Mouse (Mus musculus): ENCODE results near the gene Syngr4. TPM values are rescaled to one million over a fixed set of nuclear protein-coding genes. Genes with fewer than 3 reads are reported as not detected.
"Not testable (repeated sequence)": the region's sequence is repeated elsewhere in the genome, so short reads cannot be mapped to it uniquely, and the experiment has no call there.

Syngr4 gene
- polyA plus RNA-seq, 1 experiment from 2014 or later: 0.37 TPM

DNA sequence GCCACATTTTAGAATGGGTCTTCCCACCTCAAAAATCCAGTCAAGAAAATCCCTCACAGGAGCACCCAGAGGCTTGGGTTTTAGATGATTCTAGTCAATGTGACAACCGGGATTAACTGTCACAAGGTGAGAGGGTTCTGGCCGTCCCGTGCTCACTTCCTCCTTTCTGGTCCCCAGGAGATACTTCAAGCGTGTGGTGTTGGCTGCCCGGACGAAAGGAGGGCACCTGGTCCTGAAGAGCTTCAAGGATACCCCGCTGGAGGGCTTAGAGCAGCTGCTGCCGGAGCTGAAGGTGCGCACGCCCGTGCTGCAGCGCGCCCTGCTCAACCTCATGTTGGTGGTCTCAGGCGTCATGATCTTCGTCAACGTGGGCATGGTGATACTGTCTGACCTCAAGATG is 12.6 kb upstream of the Syngr4 start:
- no peaks in the 10 kb centered on the region for H3K4me1 ChIP-seq
- peaks cover 24% of the 10 kb centered on the region for H3K36me3 ChIP-seq
- H3K27me3 ChIP-seq (replicated peaks): no peaks in the 10 kb centered on the region
- WGBS: 96% methylated on average over 16 of the region's 16 CpGs
- H3K9ac ChIP-seq (replicated peaks): no peak overlapping the region
- H3K27ac ChIP-seq (replicated peaks): no peak overlapping the region
- no peak overlapping the region for H3K4me3 ChIP-seq (replicated peaks)
- no peak for ATAC-seq (ENCODE audit: low FRiP score)
- H3K4me2 ChIP-seq: no peak overlapping the region
- H3K9me3 ChIP-seq (replicated peaks): no peaks in the 10 kb centered on the region

DNA sequence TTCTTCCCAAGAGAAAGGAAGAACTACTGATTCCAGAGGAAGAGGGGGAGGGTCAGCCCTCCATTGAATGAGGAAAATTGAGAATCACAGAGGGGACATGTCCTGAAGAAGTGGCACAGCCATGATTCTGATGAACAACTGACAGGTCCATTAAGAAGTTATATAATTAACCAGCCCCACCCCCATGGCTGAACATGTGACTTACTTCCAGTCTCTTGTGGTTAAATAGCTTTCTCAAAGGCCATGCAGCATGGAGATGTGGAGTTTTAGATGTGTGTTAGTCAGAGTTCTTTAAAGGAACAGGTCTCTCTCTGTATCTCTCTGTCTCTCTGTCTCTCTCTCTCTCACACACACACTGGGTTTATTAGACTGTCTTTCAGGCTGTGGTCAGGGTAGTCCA is 11.9 kb upstream of the Syngr4 start:
- ATAC-seq (ENCODE audit: low FRiP score): no peak
- no peaks in the 10 kb centered on the region for H3K4me1 ChIP-seq
- H3K27ac ChIP-seq (replicated peaks): no peak overlapping the region
- peaks cover 24% of the 10 kb centered on the region for H3K36me3 ChIP-seq
- no peak overlapping the region for H3K4me2 ChIP-seq
- no peaks in the 10 kb centered on the region for H3K9me3 ChIP-seq (replicated peaks)
- no peak overlapping the region for H3K9ac ChIP-seq (replicated peaks)
- H3K4me3 ChIP-seq (replicated peaks): no peak overlapping the region
- H3K27me3 ChIP-seq (replicated peaks): no peaks in the 10 kb centered on the region

DNA sequence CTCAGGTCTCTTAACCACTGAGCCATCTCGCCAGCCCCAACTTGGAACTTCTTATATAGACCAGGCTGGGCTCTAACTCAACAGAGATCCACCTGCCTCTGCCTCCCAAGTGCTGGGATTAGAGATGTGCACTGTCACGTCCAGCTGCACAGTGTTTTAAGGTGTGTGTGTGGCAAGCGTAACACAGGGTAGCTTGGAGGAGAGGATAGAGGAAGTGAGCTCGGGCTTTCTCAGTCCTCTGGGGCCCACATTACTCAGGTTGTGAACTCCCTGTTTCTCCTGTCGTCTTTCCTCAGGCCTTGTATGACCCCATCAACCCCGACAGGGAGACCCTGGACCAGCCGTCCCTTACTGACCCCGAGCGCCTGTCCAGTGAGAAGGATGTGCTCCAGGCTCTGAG is 10.1 kb upstream of the Syngr4 start:
- Histone ChIP-seq H3K27ac (replicated peaks) (no peak overlapping the region), H3K4me1 (no peaks in the 10 kb centered on the region), H3K4me2 (no peak overlapping the region), H3K9me3 (replicated peaks) (no peaks in the 10 kb centered on the region), H3K9ac (replicated peaks) (no peak overlapping the region), H3K36me3 (peaks cover 24% of the 10 kb centered on the region), H3K4me3 (replicated peaks) (no peak overlapping the region), H3K27me3 (replicated peaks) (no peaks in the 10 kb centered on the region)
- ATAC-seq (ENCODE audit: low FRiP score): no peak
- WGBS: 92% methylated on average over 9 of the region's 9 CpGs

DNA sequence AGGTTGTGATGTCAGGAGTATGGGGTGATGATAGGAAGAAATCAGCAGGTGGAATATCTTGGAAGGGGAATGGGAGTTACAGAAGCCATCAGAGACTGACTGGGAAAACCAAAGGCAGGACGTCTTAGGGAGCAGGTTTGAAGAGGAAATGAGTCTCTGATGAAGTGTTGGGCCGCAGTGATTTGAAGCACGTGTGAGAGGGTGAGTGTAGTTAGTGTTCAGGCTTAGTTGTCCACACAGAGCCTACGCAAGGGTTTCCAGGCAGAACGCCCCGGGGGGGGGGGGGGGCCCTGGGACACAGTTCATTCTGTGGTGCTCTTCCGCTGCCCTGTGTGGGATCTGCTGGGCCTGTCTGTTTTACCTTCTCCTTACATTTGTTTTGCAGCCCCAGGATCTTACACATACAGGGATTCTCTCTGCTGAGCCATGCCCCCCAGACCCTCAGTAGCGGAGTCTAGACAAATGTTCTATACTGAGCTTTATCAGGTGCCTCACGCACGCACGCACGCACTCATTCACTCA is 6.0 kb upstream of the Syngr4 start:
- WGBS: 82% methylated on average over 12 of the region's 12 CpGs
- no peak for ATAC-seq (ENCODE audit: low FRiP score)

DNA sequence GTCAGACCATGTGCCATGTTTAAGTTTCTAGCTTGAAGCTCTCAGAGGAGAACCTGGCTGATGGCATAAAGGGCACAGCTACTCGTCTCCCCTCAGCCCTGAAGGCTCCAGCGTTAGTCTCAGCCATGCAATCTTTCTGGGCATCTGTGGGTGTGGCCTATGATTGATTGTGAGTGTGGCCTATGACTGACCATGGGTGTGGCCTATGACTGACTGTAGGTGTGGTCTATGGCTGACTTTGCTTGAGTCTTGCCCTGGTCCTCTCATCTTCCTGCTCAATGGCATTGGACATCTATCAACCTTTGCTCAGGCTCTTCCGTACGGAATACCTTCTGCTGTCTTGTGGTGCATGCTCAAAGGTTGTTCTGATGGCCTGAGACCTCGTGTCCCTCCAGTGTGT is 5.0 kb upstream of the Syngr4 start:
- H3K4me3 ChIP-seq (replicated peaks): no peak overlapping the region
- no peak overlapping the region for H3K4me2 ChIP-seq
- H3K36me3 ChIP-seq: no peaks in the 10 kb centered on the region
- no peaks in the 10 kb centered on the region for H3K27me3 ChIP-seq (replicated peaks)
- no peak overlapping the region for H3K9ac ChIP-seq (replicated peaks)
- peaks cover 11% of the 10 kb centered on the region for H3K4me1 ChIP-seq
- no peak for ATAC-seq (ENCODE audit: low FRiP score)
- H3K9me3 ChIP-seq (replicated peaks): no peaks in the 10 kb centered on the region
- 57% methylated on average over 5 of the region's 5 CpGs for WGBS
- H3K27ac ChIP-seq (replicated peaks): no peak overlapping the region

More for the DNA sequence above, 6.0 kb upstream of the Syngr4 start:
- H3K27ac ChIP-seq (replicated peaks): no peak overlapping the region
- no peak overlapping the region for H3K4me3 ChIP-seq (replicated peaks)
- H3K9me3 ChIP-seq (replicated peaks): no peaks in the 10 kb centered on the region
- H3K27me3 ChIP-seq (replicated peaks): no peaks in the 10 kb centered on the region
- peaks cover 8% of the 10 kb centered on the region for H3K4me1 ChIP-seq
- no peak overlapping the region for H3K9ac ChIP-seq (replicated peaks)
- H3K4me2 ChIP-seq: no peak overlapping the region
- 0 out of 2 replicates have a peak, but pooled peaks cover 4% of the 10 kb centered on the region for H3K36me3 ChIP-seq

DNA sequence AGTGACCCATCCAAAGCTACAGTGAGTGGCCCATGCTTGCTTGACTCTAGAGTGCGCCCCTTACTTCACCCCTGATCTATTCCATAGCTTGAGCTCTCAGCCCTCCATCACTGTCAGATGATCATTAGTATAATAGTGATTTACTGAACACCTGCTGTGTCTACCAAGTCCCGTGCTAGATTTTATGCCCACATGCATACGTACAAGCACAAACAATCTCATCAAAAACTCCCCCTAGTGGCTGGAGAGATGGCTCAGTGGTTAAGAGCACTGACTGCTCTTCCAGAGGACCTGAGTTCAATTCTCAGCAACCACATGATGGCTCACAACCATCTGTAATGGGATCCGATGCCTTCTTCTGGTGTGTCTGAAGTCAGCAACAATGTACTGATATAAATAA is 1.6 kb upstream of the Syngr4 start:
- not testable (repeated sequence) for H3K27ac ChIP-seq (replicated peaks)
- H3K4me3 ChIP-seq (replicated peaks): peak overlapping the region; percentile 56; the same call in 1 of the 2 replicates
- 47% methylated on average over 4 of the region's 4 CpGs for WGBS

DNA sequence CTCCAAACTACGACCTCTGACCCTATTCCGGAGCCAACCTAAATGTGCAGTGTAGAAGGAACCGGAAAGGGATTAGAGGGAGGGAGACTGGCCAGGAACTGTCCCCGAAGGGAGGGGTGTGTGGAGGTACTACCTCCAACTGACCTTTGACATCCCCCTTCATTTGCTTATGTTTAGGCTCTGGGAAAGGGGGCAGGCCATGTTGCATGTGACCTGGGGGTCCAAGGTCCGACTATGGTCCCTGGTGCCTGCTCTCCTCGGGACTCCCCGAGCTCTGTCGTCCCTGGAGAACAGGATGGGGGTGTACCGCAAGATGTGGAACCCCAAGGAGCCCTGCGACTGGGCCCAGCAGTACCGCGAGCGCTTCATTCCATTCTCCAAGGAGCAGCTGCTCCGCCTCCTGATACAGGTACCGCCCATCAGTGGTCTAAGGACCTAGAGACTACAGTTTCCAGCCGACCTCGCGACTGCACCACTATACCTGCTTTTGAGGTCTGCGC is 794 bp upstream of the Syngr4 start:
- WGBS: 2% methylated on average over 19 of the region's 19 CpGs
- H3K27me3 ChIP-seq (replicated peaks): no peaks in the 10 kb centered on the region
- peak overlapping the region; percentile 64 for H3K9ac ChIP-seq (replicated peaks)
- ATAC-seq (ENCODE audit: low FRiP score): peak; percentile 65
- no peaks in the 10 kb centered on the region for H3K9me3 ChIP-seq (replicated peaks)
- H3K36me3 ChIP-seq: no peaks in the 10 kb centered on the region
- peaks cover 15% of the 10 kb centered on the region for H3K4me1 ChIP-seq
- peak overlapping the region; percentile 92 for H3K4me2 ChIP-seq
- peak overlapping the region; percentile 56 for H3K4me3 ChIP-seq (replicated peaks)
- H3K27ac ChIP-seq (replicated peaks): peak overlapping the region; percentile 84

More for the DNA sequence above, 1.6 kb upstream of the Syngr4 start:
- not testable (repeated sequence) for H3K9me3 ChIP-seq (replicated peaks); ATAC-seq (ENCODE audit: low FRiP score); H3K27me3 ChIP-seq (replicated peaks); H3K36me3 ChIP-seq; H3K9ac ChIP-seq (replicated peaks)
- H3K4me1 ChIP-seq: peaks cover 15% of the 10 kb centered on the region
- H3K4me2 ChIP-seq: peak overlapping the region; percentile 92

DNA sequence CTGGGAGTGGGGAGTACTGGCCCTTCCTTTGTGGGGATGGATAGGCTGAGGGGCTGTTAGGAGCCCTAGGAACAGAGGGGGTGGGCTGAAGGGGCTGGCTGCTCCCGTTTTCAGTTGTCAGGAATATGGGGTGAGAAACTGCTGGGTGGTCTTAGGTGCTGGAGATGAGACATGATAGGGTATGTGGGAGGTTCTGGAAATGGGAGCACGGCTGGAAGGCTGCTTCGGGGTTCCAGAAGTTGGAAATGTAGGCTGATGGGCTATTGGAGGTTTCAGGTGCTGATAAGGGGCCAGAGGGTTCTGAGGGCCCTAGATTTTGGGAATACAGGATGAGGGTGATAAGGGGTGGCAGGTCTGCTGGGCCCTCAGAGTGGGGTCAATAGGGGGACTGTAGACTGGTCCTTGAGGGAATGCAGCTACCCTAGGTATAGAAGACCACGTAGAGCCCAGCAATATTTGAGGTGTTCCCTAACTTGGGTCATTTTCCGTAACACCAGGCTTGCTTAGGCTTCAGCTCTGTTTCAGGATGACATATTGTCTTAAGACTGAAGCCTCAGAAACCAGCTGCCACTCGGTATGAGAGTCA is 490 bp downstream of the Syngr4 start:
- Histone ChIP-seq H3K4me2 (peak overlapping the region; percentile 92), H3K4me3 (replicated peaks) (peak overlapping the region; percentile 56), H3K9ac (replicated peaks) (no peak overlapping the region), H3K27ac (replicated peaks) (no peak overlapping the region), H3K4me1 (peaks cover 15% of the 10 kb centered on the region), H3K27me3 (replicated peaks) (no peaks in the 10 kb centered on the region), H3K36me3 (no peaks in the 10 kb centered on the region), H3K9me3 (replicated peaks) (no peaks in the 10 kb centered on the region)
- ATAC-seq (ENCODE audit: low FRiP score): peak; percentile 27
- 73% methylated on average over 6 of the region's 6 CpGs for WGBS

DNA sequence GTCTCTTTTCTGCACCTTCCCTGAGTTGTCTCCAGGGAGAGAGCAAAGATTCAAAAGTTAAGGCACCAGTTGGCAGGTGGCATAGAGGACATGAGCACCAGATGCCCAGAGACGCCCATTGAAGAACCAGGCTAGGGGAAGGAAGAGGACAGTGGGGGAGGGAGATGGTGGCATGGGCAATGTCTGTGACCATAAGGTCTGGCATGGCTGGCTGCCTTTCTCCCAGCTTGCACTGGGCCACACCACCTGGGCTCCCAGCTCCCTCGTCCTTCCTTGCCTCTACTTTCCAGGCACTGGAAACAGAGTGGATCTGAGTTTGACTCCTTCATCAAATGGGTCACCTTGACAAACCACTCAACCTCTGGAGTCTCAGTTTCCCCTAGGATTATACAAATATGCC is 3.9 kb downstream of the Syngr4 start:
- Histone ChIP-seq H3K4me2 (no peak overlapping the region), H3K36me3 (no peaks in the 10 kb centered on the region), H3K27me3 (replicated peaks) (no peaks in the 10 kb centered on the region), H3K4me1 (peaks cover 8% of the 10 kb centered on the region), H3K27ac (replicated peaks) (no peak overlapping the region), H3K4me3 (replicated peaks) (no peak overlapping the region), H3K9me3 (replicated peaks) (no peaks in the 10 kb centered on the region), H3K9ac (replicated peaks) (no peak overlapping the region)
- no peak for ATAC-seq (ENCODE audit: low FRiP score)
- 83% methylated on average over 2 of the region's 2 CpGs for WGBS

DNA sequence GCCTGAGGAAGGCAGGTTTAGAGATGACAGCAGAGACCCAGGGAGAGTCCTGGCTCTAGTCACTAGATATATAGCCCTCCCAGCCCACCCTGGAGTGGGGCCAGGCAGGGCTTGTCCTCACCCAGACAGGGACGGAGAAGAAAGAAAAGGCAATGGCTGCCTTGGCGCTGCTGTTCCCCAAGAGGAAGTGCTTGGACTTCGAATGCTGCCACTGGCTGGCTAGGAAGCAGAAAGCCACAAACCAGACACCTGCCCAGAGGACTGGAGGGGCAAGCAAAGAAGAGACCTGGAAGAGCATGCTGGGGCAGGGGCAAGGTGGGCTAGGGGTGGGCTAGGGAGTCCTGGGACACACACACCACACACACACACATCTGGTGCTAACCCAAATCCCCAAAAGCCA is 9.3 kb downstream of the Syngr4 start:
- no peaks in the 10 kb centered on the region for H3K27me3 ChIP-seq (replicated peaks)
- H3K36me3 ChIP-seq: peaks cover 33% of the 10 kb centered on the region
- no peak overlapping the region for H3K4me3 ChIP-seq (replicated peaks)
- no peak overlapping the region for H3K27ac ChIP-seq (replicated peaks)
- no peaks in the 10 kb centered on the region for H3K4me1 ChIP-seq
- H3K9me3 ChIP-seq (replicated peaks): no peaks in the 10 kb centered on the region
- H3K4me2 ChIP-seq: no peak overlapping the region
- WGBS: 37% methylated on average over 3 of the region's 3 CpGs
- no peak for ATAC-seq (ENCODE audit: low FRiP score)
- H3K9ac ChIP-seq (replicated peaks): no peak overlapping the region

DNA sequence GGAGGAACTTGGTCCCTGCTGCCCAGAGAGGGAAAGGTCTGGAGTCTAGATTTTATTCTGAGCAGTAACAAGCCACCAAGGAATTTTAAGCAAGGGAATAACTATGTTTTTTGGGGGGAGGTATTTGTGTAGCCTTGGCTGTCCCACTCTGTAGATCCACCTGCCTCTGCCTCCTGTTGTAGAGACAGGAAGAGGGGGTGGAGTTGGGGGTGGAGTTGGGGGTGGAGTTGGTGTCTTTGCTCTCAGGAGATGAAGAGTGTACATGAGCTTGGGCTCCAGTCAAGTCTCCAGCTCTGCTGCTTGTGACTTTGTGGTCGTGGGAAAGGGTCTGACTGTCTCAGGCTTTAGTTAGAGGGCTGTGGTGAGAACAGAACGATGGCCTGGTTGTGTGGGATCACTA is 15.5 kb downstream of the Syngr4 start:
- Histone ChIP-seq H3K4me2 (no peak overlapping the region), H3K9ac (replicated peaks) (no peak overlapping the region), H3K4me1 (no peaks in the 10 kb centered on the region), H3K4me3 (replicated peaks) (no peak overlapping the region), H3K27ac (replicated peaks) (no peak overlapping the region), H3K36me3 (peaks cover 92% of the 10 kb centered on the region), H3K27me3 (replicated peaks) (no peaks in the 10 kb centered on the region), H3K9me3 (replicated peaks) (no peaks in the 10 kb centered on the region)
- no peak for ATAC-seq (ENCODE audit: low FRiP score)
- WGBS: 96% methylated on average over 2 of the region's 2 CpGs

DNA sequence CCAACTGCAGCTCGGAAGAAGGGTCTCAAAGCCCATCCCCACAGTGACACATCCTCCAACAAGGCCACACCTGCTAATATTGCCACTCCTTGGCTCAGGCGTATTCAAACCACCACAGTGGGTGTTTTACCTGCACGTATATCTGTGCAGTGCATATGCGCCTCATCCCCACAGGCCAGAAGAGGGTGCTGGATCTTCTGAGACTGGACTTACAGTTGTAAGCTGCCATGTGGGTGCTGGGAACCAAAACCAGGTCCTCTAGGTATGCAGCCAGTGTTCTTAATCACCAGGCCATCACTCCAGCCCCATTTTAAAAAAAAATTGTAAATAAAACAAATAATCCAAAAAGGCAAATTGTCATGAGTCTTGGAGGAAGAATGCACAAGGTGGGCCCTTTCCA is 16.0 kb downstream of the Syngr4 start:
- Histone ChIP-seq H3K4me2 (no peak overlapping the region), H3K4me1 (no peaks in the 10 kb centered on the region), H3K36me3 (peaks cover 94% of the 10 kb centered on the region), H3K27me3 (replicated peaks) (no peaks in the 10 kb centered on the region), H3K9ac (replicated peaks) (no peak overlapping the region), H3K9me3 (replicated peaks) (no peaks in the 10 kb centered on the region), H3K27ac (replicated peaks) (no peak overlapping the region), H3K4me3 (replicated peaks) (no peak overlapping the region)
- WGBS: 97% methylated on average over 4 of the region's 4 CpGs
- ATAC-seq (ENCODE audit: low FRiP score): no peak
